Mouse (Mus musculus): Measurements from ENCODE around the gene Adamts2. TPM values are rescaled to one million over a fixed set of nuclear protein-coding genes. Genes with fewer than 3 reads are reported as not detected.

Adamts2 gene
- polyA plus RNA-seq (2015; fragmentation: Illumina TruSeq; extraction: RNeasy Lipid Tissue Mini Kit (QIAGEN cat#74804); ENCODE audit: insufficient read depth, low read depth, low replicate concordance), result 4.0 TPM

DNA sequence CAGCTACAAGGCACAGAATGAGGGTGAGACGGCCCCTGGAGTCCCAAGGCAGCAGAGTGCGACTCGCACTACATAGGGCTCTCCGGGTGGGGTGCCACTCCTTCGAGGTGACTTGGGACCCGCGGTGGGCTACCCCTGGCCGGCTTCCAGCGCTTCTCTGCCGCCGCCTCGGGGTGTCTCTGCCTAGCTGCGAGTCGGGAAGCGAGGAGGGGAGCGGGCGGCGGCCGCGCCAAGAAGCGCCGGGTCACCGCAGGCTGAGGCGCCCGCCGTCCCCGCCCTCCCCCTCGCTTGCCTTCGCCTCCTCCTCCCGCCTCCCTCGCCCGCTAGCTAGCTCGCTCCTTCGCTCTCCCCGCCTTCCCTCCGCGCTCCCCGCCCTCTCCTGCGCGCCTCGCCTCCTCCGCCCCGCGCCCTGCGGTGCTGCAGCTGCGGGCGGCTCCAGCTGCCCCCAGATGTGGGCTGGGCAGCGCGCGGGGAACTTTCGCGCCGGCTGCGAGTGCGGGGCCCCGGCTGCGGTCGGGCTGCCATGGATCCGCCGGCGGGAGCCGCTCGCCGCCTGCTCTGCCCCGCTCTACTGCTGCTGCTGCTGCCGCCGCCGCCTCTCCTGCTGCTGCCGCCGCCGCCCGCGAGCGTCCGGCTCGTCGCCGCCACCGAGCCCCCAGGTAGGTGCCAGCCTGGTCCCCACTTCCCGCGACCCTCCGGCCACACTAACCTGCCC is at the start of gene Adamts2:
TSS of gene Adamts2 (plus strand) at position 444 of the 715 bp plus-strand sequence.

DNA sequence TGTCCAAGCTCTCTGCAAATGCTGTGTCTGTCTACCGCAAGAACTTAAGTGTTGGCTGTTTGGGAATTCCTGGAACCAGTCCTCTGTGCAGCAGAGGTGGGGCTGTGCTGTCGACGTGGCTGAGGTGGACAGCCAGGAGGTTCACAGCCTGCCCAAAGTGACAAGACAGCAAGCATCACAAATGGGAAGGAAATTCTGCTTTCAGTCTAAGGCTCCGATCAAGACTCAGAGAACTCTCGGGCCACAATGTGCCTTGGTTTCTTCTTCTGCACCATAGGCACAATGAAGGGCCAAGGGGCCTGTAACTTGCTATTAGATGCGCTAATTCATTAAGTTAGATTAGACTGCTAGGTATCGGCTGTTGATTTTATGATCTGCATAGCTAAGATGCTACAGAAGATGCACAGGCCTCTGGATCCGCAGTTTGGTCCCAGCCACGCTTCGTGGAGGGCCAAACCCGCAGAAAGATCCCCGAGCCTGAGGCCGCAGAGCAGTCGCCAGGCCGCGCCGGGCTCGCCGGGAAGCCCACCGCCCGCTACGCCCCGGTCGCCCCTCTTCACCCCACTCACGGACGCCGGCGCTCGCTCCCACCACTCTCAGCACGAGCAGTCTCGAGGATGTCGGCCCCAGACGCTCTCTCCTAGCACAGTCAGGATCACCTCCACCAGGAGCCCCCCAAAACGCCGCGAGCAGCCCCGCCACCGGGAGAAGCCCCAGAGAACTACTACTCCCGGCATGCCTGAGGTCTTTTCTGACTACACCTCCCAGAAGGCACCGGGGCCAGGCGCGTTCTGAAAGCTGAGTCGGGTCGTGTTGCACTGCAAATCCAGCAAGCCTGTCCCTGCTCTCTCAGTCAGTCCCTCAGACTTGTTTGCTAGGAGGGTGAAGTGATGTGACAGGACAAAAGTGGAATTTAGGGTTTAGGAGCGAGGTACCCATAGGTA is 225.4 kb downstream of the Adamts2 start, which contains the start of gene Zfp354c:
TSS of gene Zfp354c (minus strand) at position 715 of the 944 bp plus-strand sequence.

DNA sequence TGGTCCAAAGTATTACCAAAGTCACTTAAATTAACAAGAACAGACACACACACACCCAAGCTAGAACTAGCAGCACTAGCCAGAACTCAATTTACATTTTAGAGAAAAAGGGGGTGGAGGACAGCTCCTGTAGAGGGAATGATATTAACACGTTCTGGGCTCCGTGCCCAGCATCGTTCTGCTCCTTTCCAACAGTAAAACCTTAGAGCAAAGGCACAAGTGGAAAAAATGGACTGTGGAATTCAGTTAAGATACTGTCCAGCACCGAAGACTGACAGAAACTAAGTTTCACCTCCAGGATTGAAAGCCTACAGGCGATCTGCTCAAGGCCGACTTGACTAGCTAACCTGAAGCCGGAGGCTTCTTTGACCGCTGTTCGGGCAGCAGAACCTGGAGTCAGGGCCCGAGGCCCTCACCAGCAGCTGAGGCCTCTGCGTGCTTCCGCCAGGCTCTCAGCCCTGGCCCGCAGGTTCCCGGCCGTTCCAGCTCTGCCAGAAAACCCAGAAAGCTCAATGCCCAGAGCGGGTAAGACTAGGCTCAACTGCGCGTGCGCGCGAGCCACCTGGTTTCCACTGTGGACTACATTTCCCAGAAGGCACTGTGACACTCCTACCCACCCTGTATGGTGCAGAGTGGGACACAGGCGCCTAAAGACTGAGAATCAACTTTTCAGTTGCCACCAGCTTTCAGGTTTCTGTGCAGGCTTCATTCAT is 239.3 kb downstream of the Adamts2 start, which contains the start of gene Zfp879:
TSS of gene Zfp879 (minus strand) at position 530 of the 713 bp plus-strand sequence.

DNA sequence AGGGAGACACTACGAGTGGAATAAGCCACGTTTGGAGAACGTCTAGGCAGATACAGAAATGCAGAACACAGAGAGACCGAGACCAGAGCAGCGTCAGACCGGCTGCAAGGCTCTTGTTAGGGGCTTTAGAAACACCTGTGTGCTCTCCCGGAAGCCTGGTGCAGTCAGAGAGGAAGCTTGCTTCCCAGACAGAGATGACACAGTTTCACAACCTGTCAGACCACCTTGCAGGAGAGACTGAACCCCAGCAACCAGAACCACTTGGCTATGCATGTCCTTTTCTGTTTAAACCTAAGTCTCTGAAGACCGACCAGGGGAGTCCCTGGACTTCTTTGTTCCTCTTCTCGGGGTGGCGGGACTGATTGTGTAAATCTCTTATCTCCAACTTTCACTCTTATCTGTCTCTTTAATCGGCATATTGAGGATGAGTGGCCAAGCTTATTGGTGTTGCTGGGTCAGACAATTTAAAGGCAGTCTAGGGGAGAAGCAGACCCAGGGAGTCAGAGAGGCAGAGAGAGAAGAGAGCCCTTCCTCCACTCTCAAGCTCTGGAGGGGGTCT is 248.4 kb downstream of the Adamts2 start, which contains the start of gene Grm6:
TSS of gene Grm6 (plus strand) at position 509 of the 559 bp plus-strand sequence.

Other genes with a start within 250 kb of the Adamts2 start
- not detected for gene Cby3, start 247.6 kb upstream of the Adamts2 start, polyA plus RNA-seq (2015; fragmentation: Illumina TruSeq; extraction: RNeasy Lipid Tissue Mini Kit (QIAGEN cat#74804); ENCODE audit: insufficient read depth, low read depth, low replicate concordance)
- 153 TPM for gene Hnrnph1, start 225.1 kb upstream of the Adamts2 start, polyA plus RNA-seq (2015; fragmentation: Illumina TruSeq; extraction: RNeasy Lipid Tissue Mini Kit (QIAGEN cat#74804); ENCODE audit: insufficient read depth, low read depth, low replicate concordance)
- 12.5 TPM for gene Rufy1, start 171.0 kb upstream of the Adamts2 start, polyA plus RNA-seq (2015; fragmentation: Illumina TruSeq; extraction: RNeasy Lipid Tissue Mini Kit (QIAGEN cat#74804); ENCODE audit: insufficient read depth, low read depth, low replicate concordance)
- gene Zfp354c, start 225.6 kb downstream of the Adamts2 start, polyA plus RNA-seq (2015; fragmentation: Illumina TruSeq; extraction: RNeasy Lipid Tissue Mini Kit (QIAGEN cat#74804); ENCODE audit: insufficient read depth, low read depth, low replicate concordance), result 1.6 TPM
- not detected for gene Zfp879, start 239.5 kb downstream of the Adamts2 start, polyA plus RNA-seq (2015; fragmentation: Illumina TruSeq; extraction: RNeasy Lipid Tissue Mini Kit (QIAGEN cat#74804); ENCODE audit: insufficient read depth, low read depth, low replicate concordance)
- not detected for gene Grm6, start 248.6 kb downstream of the Adamts2 start, polyA plus RNA-seq (2015; fragmentation: Illumina TruSeq; extraction: RNeasy Lipid Tissue Mini Kit (QIAGEN cat#74804); ENCODE audit: insufficient read depth, low read depth, low replicate concordance)

Data from pancreas, adult 10 weeks (tissue).